Mouse (Mus musculus): ENCODE measurements at regions not wholly inside any gene's neighbourhood (a gene's known extent, or its start where the extent isn't known, plus 50 kb on each side); places are given as distances from the start of the nearest gene placed in this dataset.
A peak's percentile ranks its signal among the peaks of the same experiment; 100 is the strongest.
"Not testable (repeated sequence)": the region's sequence is repeated elsewhere in the genome, so short reads cannot be mapped to it uniquely, and the experiment has no call there.

- H3K27me3 ChIP-seq, result no peaks in the 10 kb centered on the region
- no peak overlapping the region for H3K9ac ChIP-seq
- WGBS, result 55% methylated on average over 3 of the region's 3 CpGs
- no peak for ATAC-seq (replicated peaks; ENCODE audit: low FRiP score)
- no peak overlapping the region for H3K4me2 ChIP-seq
- H3K4me1 ChIP-seq, result no peaks in the 10 kb centered on the region
- no peaks in the 10 kb centered on the region for H3K9me3 ChIP-seq (replicated peaks)
- no peak overlapping the region for H3K4me3 ChIP-seq (replicated peaks)
- H3K27ac ChIP-seq, result no peak overlapping the region
- no peaks in the 10 kb centered on the region for H3K36me3 ChIP-seq
These were observed 79.1 kb upstream of the Neurl1b start for GRCm38 (mm10) chr17:26335551-26335950.

- Histone ChIP-seq H3K27me3 (no peaks in the 10 kb centered on the region), H3K9ac (no peak overlapping the region), H3K4me2 (no peak overlapping the region), H3K9me3 (replicated peaks) (no peaks in the 10 kb centered on the region), H3K27ac (no peak overlapping the region), H3K4me1 (no peaks in the 10 kb centered on the region), H3K36me3 (no peaks in the 10 kb centered on the region), H3K4me3 (replicated peaks) (no peak overlapping the region)
- no peak for ATAC-seq (replicated peaks; ENCODE audit: low FRiP score)
- 82% methylated on average over 1 of the region's 1 CpGs for WGBS
These were observed 78.6 kb upstream of the Neurl1b start for GRCm38 (mm10) chr17:26336011-26336410.

- Histone ChIP-seq H3K4me2 (no peak overlapping the region), H3K9ac (no peak overlapping the region), H3K36me3 (no peaks in the 10 kb centered on the region), H3K27ac (no peak overlapping the region), H3K4me1 (no peaks in the 10 kb centered on the region), H3K27me3 (no peaks in the 10 kb centered on the region), H3K9me3 (replicated peaks) (no peaks in the 10 kb centered on the region), H3K4me3 (replicated peaks) (no peak overlapping the region)
- ATAC-seq (replicated peaks; ENCODE audit: low FRiP score), result no peak
- WGBS, result 78% methylated on average over 3 of the region's 3 CpGs
These were observed 77.5 kb upstream of the Neurl1b start for GRCm38 (mm10) chr17:26337106-26337505.

GRCm38 (mm10) chr17:26345436-26345835 is 69.2 kb upstream of the Neurl1b start:
- not testable (repeated sequence) for H3K27me3 ChIP-seq; H3K4me1 ChIP-seq; H3K4me2 ChIP-seq; H3K9me3 ChIP-seq (replicated peaks); H3K36me3 ChIP-seq; H3K9ac ChIP-seq; H3K27ac ChIP-seq; ATAC-seq (replicated peaks; ENCODE audit: low FRiP score); H3K4me3 ChIP-seq (replicated peaks)
- 47% methylated on average over 7 of the region's 7 CpGs for WGBS

GRCm38 (mm10) chr17:26348116-26348515 is 66.5 kb upstream of the Neurl1b start:
- peaks cover 18% of the 10 kb centered on the region for H3K4me1 ChIP-seq
- H3K4me3 ChIP-seq (replicated peaks), result no peak overlapping the region
- no peaks in the 10 kb centered on the region for H3K36me3 ChIP-seq
- no peaks in the 10 kb centered on the region for H3K27me3 ChIP-seq
- 89% methylated on average over 5 of the region's 5 CpGs for WGBS
- no peak overlapping the region for H3K27ac ChIP-seq
- H3K4me2 ChIP-seq, result no peak overlapping the region
- no peak for ATAC-seq (replicated peaks; ENCODE audit: low FRiP score)
- no peaks in the 10 kb centered on the region for H3K9me3 ChIP-seq (replicated peaks)
- H3K9ac ChIP-seq, result no peak overlapping the region

GRCm38 (mm10) chr17:26349741-26350140 is 64.9 kb upstream of the Neurl1b start:
- no peak for ATAC-seq (replicated peaks; ENCODE audit: low FRiP score)
- Histone ChIP-seq H3K9ac (no peak overlapping the region), H3K27me3 (no peaks in the 10 kb centered on the region), H3K27ac (no peak overlapping the region), H3K4me1 (peaks cover 11% of the 10 kb centered on the region), H3K4me2 (no peak overlapping the region), H3K4me3 (replicated peaks) (no peak overlapping the region), H3K9me3 (replicated peaks) (no peaks in the 10 kb centered on the region), H3K36me3 (no peaks in the 10 kb centered on the region)
- WGBS, result 61% methylated on average over 2 of the region's 2 CpGs

GRCm38 (mm10) chr17:26350216-26350615 is 64.4 kb upstream of the Neurl1b start:
- Histone ChIP-seq H3K4me1 (peaks cover 11% of the 10 kb centered on the region), H3K4me2 (no peak overlapping the region), H3K9ac (no peak overlapping the region), H3K36me3 (no peaks in the 10 kb centered on the region), H3K27me3 (no peaks in the 10 kb centered on the region), H3K4me3 (replicated peaks) (no peak overlapping the region), H3K9me3 (replicated peaks) (no peaks in the 10 kb centered on the region), H3K27ac (no peak overlapping the region)
- 71% methylated on average over 5 of the region's 5 CpGs for WGBS
- ATAC-seq (replicated peaks; ENCODE audit: low FRiP score), result no peak

- Histone ChIP-seq H3K27ac (no peak overlapping the region), H3K4me1 (peaks cover 9% of the 10 kb centered on the region), H3K36me3 (no peaks in the 10 kb centered on the region), H3K9me3 (replicated peaks) (no peaks in the 10 kb centered on the region), H3K27me3 (no peaks in the 10 kb centered on the region), H3K9ac (no peak overlapping the region), H3K4me3 (replicated peaks) (no peak overlapping the region), H3K4me2 (no peak overlapping the region)
- no peak for ATAC-seq (replicated peaks; ENCODE audit: low FRiP score)
- WGBS, result 86% methylated on average over 7 of the region's 7 CpGs
These were observed 62.6 kb upstream of the Neurl1b start for GRCm38 (mm10) chr17:26351991-26352390.

GRCm38 (mm10) chr17:26352712-26353111 is 61.9 kb upstream of the Neurl1b start:
- WGBS, result 70% methylated on average over 4 of the region's 4 CpGs
- Histone ChIP-seq H3K4me1 (peaks cover 14% of the 10 kb centered on the region), H3K27ac (no peak overlapping the region), H3K27me3 (no peaks in the 10 kb centered on the region), H3K4me2 (no peak overlapping the region), H3K9me3 (replicated peaks) (no peaks in the 10 kb centered on the region), H3K36me3 (no peaks in the 10 kb centered on the region), H3K4me3 (replicated peaks) (no peak overlapping the region), H3K9ac (no peak overlapping the region)
- ATAC-seq (replicated peaks; ENCODE audit: low FRiP score), result no peak

GRCm38 (mm10) chr17:26354431-26354830 is 60.2 kb upstream of the Neurl1b start:
- H3K4me3 ChIP-seq (replicated peaks), result no peak overlapping the region
- H3K36me3 ChIP-seq, result no peaks in the 10 kb centered on the region
- H3K27ac ChIP-seq, result no peak overlapping the region
- no peak overlapping the region for H3K4me2 ChIP-seq
- H3K4me1 ChIP-seq, result peaks cover 19% of the 10 kb centered on the region
- no peaks in the 10 kb centered on the region for H3K27me3 ChIP-seq
- ATAC-seq (replicated peaks; ENCODE audit: low FRiP score), result no peak
- H3K9ac ChIP-seq, result no peak overlapping the region
- no peaks in the 10 kb centered on the region for H3K9me3 ChIP-seq (replicated peaks)
- WGBS, result 68% methylated on average over 3 of the region's 3 CpGs

- Histone ChIP-seq H3K4me1 (peaks cover 24% of the 10 kb centered on the region), H3K9me3 (replicated peaks) (no peaks in the 10 kb centered on the region), H3K27ac (no peak overlapping the region), H3K27me3 (no peaks in the 10 kb centered on the region), H3K4me2 (no peak overlapping the region), H3K9ac (no peak overlapping the region), H3K4me3 (replicated peaks) (no peak overlapping the region), H3K36me3 (no peaks in the 10 kb centered on the region)
- 81% methylated on average over 3 of the region's 3 CpGs for WGBS
- ATAC-seq (replicated peaks; ENCODE audit: low FRiP score), result no peak
These were observed 59.3 kb upstream of the Neurl1b start for GRCm38 (mm10) chr17:26355301-26355700.

- no peaks in the 10 kb centered on the region for H3K27me3 ChIP-seq
- H3K4me3 ChIP-seq (replicated peaks), result no peak overlapping the region
- no peaks in the 10 kb centered on the region for H3K9me3 ChIP-seq (replicated peaks)
- no peak overlapping the region for H3K4me2 ChIP-seq
- H3K27ac ChIP-seq, result no peak overlapping the region
- H3K36me3 ChIP-seq, result no peaks in the 10 kb centered on the region
- WGBS, result 75% methylated on average over 5 of the region's 5 CpGs
- H3K4me1 ChIP-seq, result peaks cover 39% of the 10 kb centered on the region
- H3K9ac ChIP-seq, result no peak overlapping the region
- ATAC-seq (replicated peaks; ENCODE audit: low FRiP score), result no peak
These were observed 57.7 kb upstream of the Neurl1b start for GRCm38 (mm10) chr17:26356906-26357305.

GRCm38 (mm10) chr17:26357784-26358183 is 56.8 kb upstream of the Neurl1b start:
- peak; percentile 82 for ATAC-seq (replicated peaks; ENCODE audit: low FRiP score)

More at GRCm38 (mm10) chr17:26357784-26358183, 56.8 kb upstream of the Neurl1b start:
- H3K4me1 ChIP-seq, result peaks cover 40% of the 10 kb centered on the region
- H3K9ac ChIP-seq, result no peak overlapping the region
- H3K4me3 ChIP-seq (replicated peaks), result no peak overlapping the region
- no peaks in the 10 kb centered on the region for H3K27me3 ChIP-seq
- H3K9me3 ChIP-seq (replicated peaks), result no peaks in the 10 kb centered on the region
- WGBS, result 26% methylated on average over 4 of the region's 4 CpGs
- H3K36me3 ChIP-seq, result no peaks in the 10 kb centered on the region
- no peak overlapping the region for H3K27ac ChIP-seq
- no peak overlapping the region for H3K4me2 ChIP-seq

Measured in kidney, embryonic 15.5 days (tissue).